Mouse (Mus musculus) CH12.LX (cell line): ENCODE data around the gene Atp8a2. TPM values are rescaled to one million over a fixed set of nuclear protein-coding genes. Genes with fewer than 3 reads are reported as not detected.

Source experiments
- DNase-seq: peaks from one replicate; pipeline ENCODE4 v3.0.0-alpha.2; 2013; ENCODE audit errors: extremely low read depth
- H3K27ac ChIP-seq: 2 replicates; pipeline ENCODE4 v1.5.1; 2012; ENCODE audit warnings: low read depth, mild to moderate bottlenecking, control low read depth, moderate library complexity; ENCODE audit not compliant: insufficient read depth
- H3K27me3 ChIP-seq: replicated peaks from 2 replicates; pipeline ENCODE3; 2012; ENCODE audit warnings: inconsistent platforms
- H3K36me3 ChIP-seq, 2 experiments: replicated peaks in 1 of 2; 2 replicates each; pipeline versions ENCODE3 to v1.6.1; 2012; ENCODE audit warnings: inconsistent platforms in 1 of 2, low read length in 1 of 2, mild to moderate bottlenecking in 1 of 2, mixed read lengths in 1 of 2, moderate library complexity in 1 of 2; ENCODE audit not compliant: control insufficient read depth in 1 of 2, insufficient read depth in 1 of 2
- H3K4me1 ChIP-seq, 2 experiments: 2 replicates each; pipeline ENCODE4 v1.6.1; 2012; ENCODE audit warnings: inconsistent platforms in 1 of 2, moderate library complexity in 1 of 2; ENCODE audit not compliant: insufficient read depth in 2 of 2, control insufficient read depth in 1 of 2
- H3K4me2 ChIP-seq: 2 replicates; pipeline ENCODE4 v1.6.1; 2012; ENCODE audit warnings: low read depth, mild to moderate bottlenecking, control low read depth; ENCODE audit not compliant: poor library complexity, insufficient read depth, severe bottlenecking
- H3K4me3 ChIP-seq, 3 experiments: fragments of 150-350 bp in 1 of 3; sonication (generic) in 1 of 3; replicated peaks in 1 of 3; 2 replicates each; pipeline versions ENCODE3 to v1.5.1; 2011 to 2012; ENCODE audit warnings: low read depth in 2 of 3, low read length in 2 of 3, mild to moderate bottlenecking in 2 of 3, moderate library complexity in 2 of 3, control low read depth in 1 of 3, improper control_type of control experiment in 1 of 3, inconsistent platforms in 1 of 3, mixed read lengths in 1 of 3; ENCODE audit not compliant: poor library complexity in 1 of 3
- H3K79me2 ChIP-seq: replicated peaks from 2 replicates; pipeline ENCODE4 v1.6.1; 2012; ENCODE audit warnings: mild to moderate bottlenecking, moderate library complexity; ENCODE audit not compliant: control insufficient read depth, poor library complexity, insufficient read depth, severe bottlenecking; ENCODE audit errors: extremely low read depth
- H3K9ac ChIP-seq: 2 replicates; pipeline ENCODE4 v1.6.1; 2012; ENCODE audit warnings: low read depth, mild to moderate bottlenecking, control low read depth, moderate library complexity; ENCODE audit not compliant: insufficient read depth
- H3K9me3 ChIP-seq: replicated peaks from 2 replicates; pipeline ENCODE3; 2012; ENCODE audit warnings: low read length, inconsistent platforms, mixed read lengths
- CTCF ChIP-seq, 2 experiments: IDR thresholded peaks in 1 of 2; conservative IDR thresholded peaks in 1 of 2; 2 replicates each; pipeline ENCODE4 v1.5.1; 2011 to 2012; ENCODE audit warnings: low read depth in 2 of 2, low read length in 2 of 2, improper control_type of control experiment in 1 of 2, inconsistent platforms in 1 of 2, mild to moderate bottlenecking in 1 of 2, moderate library complexity in 1 of 2
- E2F4 ChIP-seq: IDR thresholded peaks from 2 replicates; pipeline ENCODE4 v1.6.1; 2011; ENCODE audit warnings: low read depth, low read length, improper control_type of control experiment; ENCODE audit not compliant: insufficient replicate concordance
- ELF1 ChIP-seq: IDR thresholded peaks from 2 replicates; pipeline ENCODE4 v1.6.1; 2014; ENCODE audit warnings: low read depth, mild to moderate bottlenecking, inconsistent platforms, low read length, improper control_type of control experiment
- HCFC1 ChIP-seq: IDR thresholded peaks from 2 replicates; pipeline ENCODE4 v1.6.1; 2012; ENCODE audit warnings: low read depth, mild to moderate bottlenecking, inconsistent platforms, low read length, improper control_type of control experiment
- JUN ChIP-seq: IDR thresholded peaks from 2 replicates; pipeline ENCODE4 v1.6.1; 2011; ENCODE audit warnings: low read depth, mild to moderate bottlenecking, low read length, improper control_type of control experiment, moderate library complexity; ENCODE audit not compliant: insufficient read depth
- MAFK ChIP-seq: IDR thresholded peaks from 2 replicates; pipeline ENCODE4 v1.6.1; 2011; ENCODE audit warnings: low read length, improper control_type of control experiment; ENCODE audit not compliant: insufficient replicate concordance
- MEF2A ChIP-seq: IDR thresholded peaks from 2 replicates; pipeline ENCODE4 v1.6.1; 2014; ENCODE audit warnings: low read depth, mild to moderate bottlenecking, inconsistent platforms, low read length, improper control_type of control experiment, borderline replicate concordance
- MYC ChIP-seq: IDR thresholded peaks from 2 replicates; pipeline ENCODE4 v1.6.1; 2011; ENCODE audit warnings: low read depth, mild to moderate bottlenecking, improper control_type of control experiment, low read length
- NELFE ChIP-seq: IDR thresholded peaks from 2 replicates; pipeline ENCODE4 v1.6.1; 2011; ENCODE audit warnings: low read depth, low read length, improper control_type of control experiment
- NRF1 ChIP-seq: IDR thresholded peaks from 2 replicates; pipeline ENCODE4 v1.6.1; 2014; ENCODE audit warnings: low read depth, mild to moderate bottlenecking, inconsistent platforms, low read length, improper control_type of control experiment, moderate library complexity
- PAX5 ChIP-seq: IDR thresholded peaks from 2 replicates; pipeline ENCODE4 v1.6.1; 2012; ENCODE audit warnings: low read length, inconsistent platforms, mixed read lengths
- POLR2AphosphoS2 ChIP-seq: IDR thresholded peaks from 2 replicates; pipeline ENCODE4 v1.6.1; 2011; ENCODE audit warnings: low read depth, low read length, improper control_type of control experiment
- RAD21 ChIP-seq: IDR thresholded peaks from 2 replicates; pipeline ENCODE4 v1.6.1; 2011; ENCODE audit warnings: low read depth, mild to moderate bottlenecking, low read length, improper control_type of control experiment, moderate library complexity
- SMC3 ChIP-seq: IDR thresholded peaks from 2 replicates; pipeline ENCODE4 v1.6.1; 2011; ENCODE audit warnings: low read depth, low read length, improper control_type of control experiment
- TCF12 ChIP-seq: IDR thresholded peaks from 2 replicates; pipeline ENCODE4 v1.6.1; 2014; ENCODE audit warnings: low read depth, mild to moderate bottlenecking, inconsistent platforms, low read length, improper control_type of control experiment
- ZC3H11A ChIP-seq: IDR thresholded peaks from 2 replicates; pipeline ENCODE4 v1.6.1; 2012; ENCODE audit warnings: low read depth, mild to moderate bottlenecking, inconsistent platforms, low read length, improper control_type of control experiment
- ZMIZ1 ChIP-seq: IDR thresholded peaks from 2 replicates; pipeline ENCODE4 v1.6.1; 2012; ENCODE audit warnings: low read depth, mild to moderate bottlenecking, inconsistent platforms, low read length, improper control_type of control experiment
- ZNF384 ChIP-seq: IDR thresholded peaks from 2 replicates; pipeline ENCODE4 v1.6.1; 2012; ENCODE audit warnings: low read depth, low read length, improper control_type of control experiment, inconsistent platforms
- dilution Hi-C: fragments of 300-500 bp; cut with MboI; formaldehyde crosslinking; loops from 2 replicates; pipeline ENCODE4 v1.14.3; 2020; ENCODE audit warnings: low sequenced_read_pairs; ENCODE audit not compliant: extremely low pct_unique_long_range_greater_than_20kb, extremely low pct_ligation_motif_present
- in situ Hi-C: fragments of 300-500 bp; cut with MboI; formaldehyde crosslinking; loops from 3 replicates; pipeline ENCODE4 v1.14.3; 2019; ENCODE audit warnings: low sequenced_read_pairs, low pct_ligation_motif_present, low pct_unique_long_range_greater_than_20kb, mixed read lengths
- polyA plus RNA-seq: library from polyadenylated mRNA; unstranded; fragments of >175 nt; gene quantifications from 2 replicates; pipeline ENCODE4 v1.2.1, GENCODE M21; 2012; ENCODE audit warnings: low read depth; ENCODE audit not compliant: insufficient read length
- total RNA-seq, 2 experiments: library from RNA; depleted of rRNA; stranded (reverse); fragments of 300-350 nt in 1 of 2; fragments of >200 nt in 1 of 2; gene quantifications; 2 replicates each; pipeline ENCODE4 v1.2.3; 2012 to 2014

The Atp8a2 gene
- total and polyA plus RNA-seq, 3 experiments, result 0.15 to 0.29 (median 0.21) TPM

- Histone ChIP-seq H3K27ac (no peak overlapping the region), H3K4me1 (peaks cover 12 to 24% of the 10 kb centered on the region in 2 experiments), H3K4me3 (no peak overlapping the region), H3K9ac (no peak overlapping the region), H3K9me3 (no peaks in the 10 kb centered on the region), H3K79me2 (no peaks in the 10 kb centered on the region)
- in situ Hi-C loops, result no loop called here
- TF ChIP-seq ZMIZ1 (no peak), HCFC1 (no peak), MAFK (no peak), E2F4 (no peak), PAX5 (no peak), CTCF (conservative IDR thresholded peaks at IDR 0.05 in 1 of 2, IDR thresholded peaks at IDR 0.05 in 1 of 2; ENCODE audit: low read depth in 2 of 2, low read length in 2 of 2) (no peak), ZC3H11A (no peak), MEF2A (no peak), TCF12 (no peak), RAD21 (no peak), NELFE (no peak), NRF1 (no peak), JUN (no peak), ZNF384 (no peak), POLR2AphosphoS2 (no peak), SMC3 (no peak)
- TF ChIP-seq, all 38 proteins: peak for 0
- Histone ChIP-seq H3K27me3 (no peaks in the 10 kb centered on the region), H3K4me2 (no peak overlapping the region), H3K36me3 (no peaks in the 10 kb centered on the region)
- dilution Hi-C loops, result no loop called here
- no peak for DNase-seq
These were observed 504.8 kb downstream of the Atp8a2 start for GRCm38 (mm10) chr14:59692164-59692563.

GRCm38 (mm10) chr14:59691402-59691801, 505.6 kb downstream of the Atp8a2 start:
- TF ChIP-seq ZMIZ1 (no peak), MYC (no peak), ELF1 (no peak)
- Histone ChIP-seq H3K27ac (no peak overlapping the region), H3K79me2 (no peaks in the 10 kb centered on the region), H3K36me3 (no peaks in the 10 kb centered on the region), H3K9ac (no peak overlapping the region), H3K4me2 (no peak overlapping the region), H3K27me3 (no peaks in the 10 kb centered on the region), H3K9me3 (no peaks in the 10 kb centered on the region), H3K4me3 (no peak overlapping the region), H3K4me1 (peaks cover 12 to 24% of the 10 kb centered on the region in 2 experiments)
- DNase-seq, result no peak
- in situ Hi-C loops (no loop called here), dilution Hi-C loops (no loop called here)
